Mouse (Mus musculus) megakaryocyte, embryonic 14.5 days (primary cell): ENCODE results near the gene Itprid2.

Experiments
- FLI1 ChIP-seq: IDR thresholded peaks from 2 replicates; pipeline ENCODE4 v1.6.1; 2012; ENCODE audit warnings: low read length, inconsistent platforms, mixed read lengths
- GATA1 ChIP-seq: IDR thresholded peaks from 3 replicates; pipeline ENCODE4 v1.6.1; 2012; ENCODE audit warnings: mixed read lengths, low read length, inconsistent platforms, borderline replicate concordance

GRCm38 (mm10) chr2:79597090-79597489 is 38.1 kb upstream of the Itprid2 start:
- TF ChIP-seq GATA1 = no peak
- no peak for TF ChIP-seq FLI1
